Mouse (Mus musculus) embryo, embryonic 11 days (tissue): ENCODE results near the gene Cyp2s1.
"Not testable (repeated sequence)": the region's sequence is repeated elsewhere in the genome, so short reads cannot be mapped to it uniquely, and the experiment has no call there.

ENCODE experiments used
- DNase-seq: peaks from one replicate; pipeline ENCODE4 v3.0.0-alpha.2; 2015

The Cyp2s1 gene

GRCm38 (mm10) chr7:25811716-25812115, 5.0 kb downstream of the Cyp2s1 start:
- no peak for DNase-seq

- DNase-seq = peak; percentile 86
Measured at GRCm38 (mm10) chr7:25805631-25806343, 10.9 kb downstream of the Cyp2s1 start.

GRCm38 (mm10) chr7:25804792-25805191, 11.9 kb downstream of the Cyp2s1 start:
- no peak for DNase-seq

- no peak for DNase-seq
Measured at GRCm38 (mm10) chr7:25803460-25803859, 13.3 kb downstream of the Cyp2s1 start.

- DNase-seq = peak; percentile 83
Measured at GRCm38 (mm10) chr7:25802241-25803125, 14.2 kb downstream of the Cyp2s1 start.

GRCm38 (mm10) chr7:25801031-25801430, 15.7 kb downstream of the Cyp2s1 start:
- no peak for DNase-seq

GRCm38 (mm10) chr7:25799369-25799768, 17.3 kb downstream of the Cyp2s1 start:
- DNase-seq = no peak

GRCm38 (mm10) chr7:25798540-25798939, 18.2 kb downstream of the Cyp2s1 start:
- no peak for DNase-seq

- DNase-seq = no peak
Measured at GRCm38 (mm10) chr7:25794775-25795174, 21.9 kb downstream of the Cyp2s1 start.

GRCm38 (mm10) chr7:25793679-25794078, 23.0 kb downstream of the Cyp2s1 start:
- DNase-seq = no peak

- DNase-seq = not testable (repeated sequence)
Measured at GRCm38 (mm10) chr7:25792966-25793365, 23.7 kb downstream of the Cyp2s1 start.

GRCm38 (mm10) chr7:25790615-25791014, 26.1 kb downstream of the Cyp2s1 start:
- DNase-seq = no peak

- peak; percentile 20 for DNase-seq
Measured at GRCm38 (mm10) chr7:25789129-25789440, 27.6 kb downstream of the Cyp2s1 start.

GRCm38 (mm10) chr7:25788220-25789128, 28.2 kb downstream of the Cyp2s1 start, which contains the start of gene Axl:
Gene Axl, minus strand, starts transcription at chr7:25788705.
- DNase-seq = peak; percentile 86

- peak; percentile 13 for DNase-seq
Measured at GRCm38 (mm10) chr7:25787456-25788219, 29.1 kb downstream of the Cyp2s1 start.

GRCm38 (mm10) chr7:25786974-25787373, 29.7 kb downstream of the Cyp2s1 start:
- no peak for DNase-seq

GRCm38 (mm10) chr7:25785752-25786151, 31.0 kb downstream of the Cyp2s1 start:
- no peak for DNase-seq

GRCm38 (mm10) chr7:25784808-25785207, 31.9 kb downstream of the Cyp2s1 start:
- no peak for DNase-seq

GRCm38 (mm10) chr7:25783746-25784145, 33.0 kb downstream of the Cyp2s1 start:
- DNase-seq = no peak

- DNase-seq = no peak
Measured at GRCm38 (mm10) chr7:25782744-25783143, 34.0 kb downstream of the Cyp2s1 start.

- peak; percentile 49 for DNase-seq
Measured at GRCm38 (mm10) chr7:25781937-25782610, 34.6 kb downstream of the Cyp2s1 start.
